Mouse (Mus musculus): ENCODE data around the gene Mageb3. TPM values are rescaled to one million over a fixed set of nuclear protein-coding genes. Genes with fewer than 3 reads are reported as not detected.
"Not testable (repeated sequence)": the region's sequence is repeated elsewhere in the genome, so short reads cannot be mapped to it uniquely, and the experiment has no call there.

The Mageb3 gene
- 0.17 TPM in 2 replicates for polyA plus RNA-seq (2015; fragmentation: Nextera tagmentation; extraction: Ambion mirVana)

DNA sequence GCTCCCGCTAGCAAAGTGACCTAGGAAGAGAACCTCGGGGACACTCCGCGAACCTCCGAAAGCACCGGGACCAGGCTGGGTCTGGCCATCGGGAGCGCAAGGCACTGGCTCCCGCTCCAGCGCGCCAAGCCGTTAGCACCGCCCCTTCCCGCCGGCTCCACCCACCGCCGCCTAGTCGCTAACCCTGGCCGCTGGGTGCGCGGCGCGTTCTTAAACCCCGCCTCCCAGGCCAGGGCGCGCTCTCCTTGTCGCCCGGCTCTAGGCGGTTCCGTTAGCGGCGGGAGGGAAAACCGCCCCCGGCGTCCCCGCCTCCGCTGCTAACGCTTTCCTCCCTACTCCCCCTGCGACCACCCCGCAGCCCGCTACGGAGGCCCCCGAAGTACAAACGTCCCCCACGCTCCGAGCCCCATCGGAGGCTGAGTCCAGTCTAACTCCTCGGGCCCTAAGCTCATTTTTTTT is at the start of gene Mageb3, which contains the start of gene Ctdspl2:
Gene Mageb3 (minus strand): TSS at position 328 of the 459 bp plus-strand sequence.
Gene Ctdspl2 (plus strand): TSS at position 237 of the 459 bp plus-strand sequence.
- Histone ChIP-seq H3K4me3 (replicated peaks; ENCODE audit: low read depth, low read length) (peak within 1 kb of the TSS; percentile 88), H3K9me3 (replicated peaks; ENCODE audit: low read length) (no peaks in the 10 kb centered on the region), H3K27me3 (ENCODE audit: insufficient read depth, low read length) (no peaks in the 10 kb centered on the region), H3K9ac (ENCODE audit: low read depth, low read length) (peak within 1 kb of the TSS; percentile 92), H3K36me3 (ENCODE audit: insufficient read depth, low read length) (0 out of 2 replicates have a peak, but pooled peaks cover 3% of the 10 kb centered on the region), H3K4me2 (ENCODE audit: low read length) (peak within 1 kb of the TSS; percentile 54), H3K27ac (peak within 1 kb of the TSS; percentile 98), H3K4me1 (replicated peaks; ENCODE audit: insufficient read depth, low read length) (0 out of 2 replicates have a peak, but pooled peaks cover 7% of the 10 kb centered on the region)
- peak; percentile 97 for ATAC-seq (replicated peaks; ENCODE audit: low FRiP score, low read depth)
- peak; percentile 99 for DNase-seq (ENCODE audit: low spot score)
- 2% methylated on average over 42 of the region's 48 CpGs for WGBS
- TF ChIP-seq CTCF (IDR thresholded peaks at IDR 0.05; ENCODE audit: low read depth), result peak; percentile 27

DNA sequence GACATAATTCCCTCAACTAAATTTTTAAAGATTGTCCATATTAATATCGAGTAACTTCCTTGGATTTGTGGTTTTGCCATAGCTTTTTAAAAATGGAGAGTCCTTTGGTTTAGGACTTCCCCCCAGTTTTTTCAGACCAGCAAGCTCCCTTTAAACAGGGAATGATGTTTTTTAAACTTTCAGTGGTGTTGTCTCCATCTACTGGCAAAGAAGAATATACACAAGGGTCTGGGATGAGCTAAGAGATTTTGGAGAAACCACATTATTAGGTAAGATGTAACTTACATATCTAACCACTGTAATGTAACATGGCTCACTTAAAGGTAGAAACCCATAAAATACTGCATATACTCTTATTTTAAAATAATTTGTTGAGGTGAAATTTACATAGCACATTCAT is 39.8 kb upstream of the Mageb3 start:
- Histone ChIP-seq H3K4me3 (replicated peaks; ENCODE audit: low read depth, low read length) (no peak overlapping the region), H3K9me3 (replicated peaks; ENCODE audit: low read length) (no peaks in the 10 kb centered on the region), H3K4me1 (replicated peaks; ENCODE audit: insufficient read depth, low read length) (no peaks in the 10 kb centered on the region), H3K9ac (ENCODE audit: low read depth, low read length) (no peak overlapping the region), H3K4me2 (ENCODE audit: low read length) (no peak overlapping the region), H3K36me3 (ENCODE audit: insufficient read depth, low read length) (peaks cover 10% of the 10 kb centered on the region; the same call in 1 of the 2 replicates), H3K27ac (no peak overlapping the region), H3K27me3 (ENCODE audit: insufficient read depth, low read length) (no peaks in the 10 kb centered on the region)
- WGBS, result 91% methylated on average over 1 of the region's 1 CpGs
- DNase-seq (ENCODE audit: low spot score), result peak; percentile 57
- TF ChIP-seq CTCF (IDR thresholded peaks at IDR 0.05; ENCODE audit: low read depth), result peak; percentile 63
- no peak for ATAC-seq (replicated peaks; ENCODE audit: low FRiP score, low read depth)

DNA sequence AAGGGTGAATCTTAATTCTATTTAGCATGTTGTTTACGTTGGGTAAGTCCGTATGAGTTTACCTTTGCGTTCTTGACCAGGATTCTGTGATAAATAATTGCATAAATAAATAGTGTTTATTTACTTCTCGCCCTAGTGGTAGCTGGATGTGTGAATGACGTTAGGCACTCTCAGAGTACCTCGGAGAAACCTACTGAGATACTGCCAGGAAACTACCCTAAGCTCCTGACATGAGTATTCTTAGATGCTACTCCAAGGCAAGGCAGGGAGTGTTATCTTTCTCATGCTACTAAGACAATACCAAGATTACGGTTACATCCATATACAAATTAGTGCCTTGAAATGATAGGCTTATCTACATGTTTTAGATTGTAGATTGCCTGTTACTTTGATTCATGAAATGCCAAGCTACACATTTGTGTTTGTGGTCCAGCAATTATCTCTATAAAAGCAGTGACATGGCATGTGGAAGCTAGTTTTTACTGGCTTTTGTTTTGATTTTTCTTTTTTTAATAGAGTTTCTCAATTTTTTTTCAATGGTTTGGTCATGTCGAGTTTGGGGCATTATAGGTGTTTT is 1.4 kb upstream of the Mageb3 start:
- peak overlapping the region; percentile 88 for H3K4me3 ChIP-seq (replicated peaks; ENCODE audit: low read depth, low read length)
- 0 out of 2 replicates have a peak, but pooled peaks cover 5% of the 10 kb centered on the region for H3K36me3 ChIP-seq (ENCODE audit: insufficient read depth, low read length)
- no peaks in the 10 kb centered on the region for H3K27me3 ChIP-seq (ENCODE audit: insufficient read depth, low read length)
- no peak for TF ChIP-seq CTCF (IDR thresholded peaks at IDR 0.05; ENCODE audit: low read depth)
- DNase-seq (ENCODE audit: low spot score) (peak; percentile 25), ATAC-seq (replicated peaks; ENCODE audit: low FRiP score, low read depth) (no peak)
- no peaks in the 10 kb centered on the region for H3K9me3 ChIP-seq (replicated peaks; ENCODE audit: low read length)
- H3K9ac ChIP-seq (ENCODE audit: low read depth, low read length), result peak overlapping the region; percentile 92
- H3K4me2 ChIP-seq (ENCODE audit: low read length), result peak overlapping the region; percentile 54
- peak overlapping the region; percentile 98 for H3K27ac ChIP-seq
- 0 out of 2 replicates have a peak, but pooled peaks cover 7% of the 10 kb centered on the region for H3K4me1 ChIP-seq (replicated peaks; ENCODE audit: insufficient read depth, low read length)
- WGBS, result 3% methylated on average over 8 of the region's 8 CpGs

DNA sequence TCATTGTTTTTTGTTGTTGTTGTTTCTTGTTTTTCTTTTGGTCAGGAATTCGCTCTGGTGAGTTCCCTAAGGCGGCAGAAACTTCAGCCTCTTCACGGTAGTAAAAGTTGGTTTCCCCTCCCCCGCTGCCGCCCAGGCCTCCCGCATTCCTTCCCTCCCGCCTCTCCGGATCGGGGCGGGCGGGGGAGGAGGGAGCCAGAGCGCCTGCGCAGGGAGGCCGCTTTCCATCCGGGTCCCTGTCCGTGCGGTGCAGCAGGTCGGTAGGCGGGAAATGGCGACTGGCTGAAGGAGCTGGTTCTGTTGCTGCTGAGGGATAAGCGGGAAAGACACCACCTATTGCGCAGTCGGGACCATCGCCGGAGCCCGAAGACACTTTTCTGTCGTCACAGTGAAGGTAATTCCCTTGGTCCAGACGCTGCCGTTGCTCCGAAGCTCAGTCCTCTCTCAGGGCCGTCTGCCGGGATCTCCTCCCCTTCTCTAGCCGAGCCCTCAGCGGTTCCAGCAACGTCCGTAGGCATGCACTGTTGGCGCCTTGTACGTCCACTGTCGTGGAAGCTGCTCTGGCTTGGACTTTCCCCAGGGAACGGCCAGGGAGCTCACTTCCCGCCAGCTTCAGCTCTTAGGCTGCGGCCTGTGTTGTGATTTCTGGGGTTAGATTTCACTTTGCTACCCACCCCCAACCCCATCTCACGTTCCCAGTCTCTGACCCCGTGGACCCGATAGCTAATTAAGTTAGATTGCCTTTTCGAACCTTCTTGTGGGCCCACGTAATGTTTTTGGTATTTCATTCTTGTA is 529 bp upstream of the Mageb3 start:
- Histone ChIP-seq H3K4me3 (replicated peaks; ENCODE audit: low read depth, low read length) (peak overlapping the region; percentile 88), H3K9me3 (replicated peaks; ENCODE audit: low read length) (no peaks in the 10 kb centered on the region), H3K36me3 (ENCODE audit: insufficient read depth, low read length) (0 out of 2 replicates have a peak, but pooled peaks cover 5% of the 10 kb centered on the region), H3K27ac (peak overlapping the region; percentile 98), H3K27me3 (ENCODE audit: insufficient read depth, low read length) (no peaks in the 10 kb centered on the region), H3K4me2 (ENCODE audit: low read length) (peak overlapping the region; percentile 54), H3K9ac (ENCODE audit: low read depth, low read length) (peak overlapping the region; percentile 92), H3K4me1 (replicated peaks; ENCODE audit: insufficient read depth, low read length) (0 out of 2 replicates have a peak, but pooled peaks cover 7% of the 10 kb centered on the region)
- WGBS, result under 1% methylated on average over 47 of the region's 47 CpGs
- ATAC-seq (replicated peaks; ENCODE audit: low FRiP score, low read depth) (peak; percentile 93), DNase-seq (ENCODE audit: low spot score) (peak; percentile 96)
- no peak for TF ChIP-seq CTCF (IDR thresholded peaks at IDR 0.05; ENCODE audit: low read depth)

DNA sequence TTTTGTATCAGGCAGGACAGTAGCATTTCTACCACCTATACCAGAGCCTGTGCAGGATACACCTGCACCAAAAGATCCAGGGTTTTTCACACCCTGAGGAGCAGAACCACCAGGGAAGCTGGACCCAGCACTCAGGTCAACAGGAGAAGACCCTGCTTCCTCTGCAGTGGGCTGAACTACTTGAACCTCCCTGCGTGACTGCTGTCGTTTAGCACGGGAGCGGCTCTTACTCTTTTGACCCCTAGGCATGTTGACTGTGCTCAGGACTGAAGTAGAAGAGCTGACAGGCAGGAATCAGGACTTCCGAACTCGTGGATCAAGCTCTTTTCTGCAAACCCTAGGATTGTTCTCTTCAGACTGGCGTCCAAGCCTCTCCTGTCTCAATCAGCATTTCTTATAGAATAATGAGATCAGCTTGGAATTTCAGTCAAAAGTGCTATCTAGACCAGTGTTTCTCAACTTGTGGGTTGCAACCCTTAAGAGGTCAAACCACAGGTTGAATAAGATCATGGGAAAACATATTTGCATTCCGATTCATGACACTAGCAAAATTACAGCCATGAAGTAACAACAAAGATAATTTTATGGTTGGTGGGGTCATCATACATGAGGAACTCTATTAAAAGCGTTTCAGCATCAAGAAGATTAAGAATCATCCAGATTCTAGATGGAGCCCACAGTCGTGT is 778 bp downstream of the Mageb3 start:
- 9% methylated on average over 10 of the region's 10 CpGs for WGBS
- peak; percentile 7 for DNase-seq (ENCODE audit: low spot score)
- TF ChIP-seq CTCF (IDR thresholded peaks at IDR 0.05; ENCODE audit: low read depth), result no peak

DNA sequence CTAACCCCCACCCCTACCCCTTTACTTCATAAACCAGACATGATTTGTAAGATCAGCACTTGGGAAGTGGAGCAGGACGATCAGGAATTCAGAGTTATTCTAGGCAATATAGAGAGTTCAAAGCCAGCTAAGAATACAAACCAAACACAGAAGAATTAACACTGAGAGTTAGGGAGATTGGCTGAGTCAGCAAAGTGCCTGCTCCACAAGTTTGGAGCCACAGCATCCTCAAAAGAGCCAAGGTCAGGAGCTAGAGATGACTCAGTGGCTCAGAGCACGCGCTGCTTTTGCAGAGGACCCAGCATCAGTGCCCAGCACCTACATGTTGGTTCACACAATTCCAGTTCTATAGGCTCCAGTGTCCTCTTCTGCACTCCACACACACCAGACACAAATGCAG is 12.5 kb downstream of the Mageb3 start:
- Histone ChIP-seq H3K27ac (no peak overlapping the region), H3K9ac (ENCODE audit: low read depth, low read length) (no peak overlapping the region), H3K27me3 (ENCODE audit: insufficient read depth, low read length) (no peaks in the 10 kb centered on the region), H3K4me3 (replicated peaks; ENCODE audit: low read depth, low read length) (no peak overlapping the region), H3K4me2 (ENCODE audit: low read length) (no peak overlapping the region), H3K36me3 (ENCODE audit: insufficient read depth, low read length) (no peaks in the 10 kb centered on the region), H3K9me3 (replicated peaks; ENCODE audit: low read length) (no peaks in the 10 kb centered on the region), H3K4me1 (replicated peaks; ENCODE audit: insufficient read depth, low read length) (no peaks in the 10 kb centered on the region)
- WGBS, result 77% methylated on average over 3 of the region's 3 CpGs
- no peak for DNase-seq (ENCODE audit: low spot score)
- ATAC-seq (replicated peaks; ENCODE audit: low FRiP score, low read depth), result no peak
- TF ChIP-seq CTCF (IDR thresholded peaks at IDR 0.05; ENCODE audit: low read depth), result no peak

More for the DNA sequence above, 778 bp downstream of the Mageb3 start:
- no peaks in the 10 kb centered on the region for H3K36me3 ChIP-seq (ENCODE audit: insufficient read depth, low read length)
- no peak for ATAC-seq (replicated peaks; ENCODE audit: low FRiP score, low read depth)
- H3K4me2 ChIP-seq (ENCODE audit: low read length), result peak overlapping the region; percentile 54
- 0 out of 2 replicates have a peak, but pooled peaks cover 7% of the 10 kb centered on the region for H3K4me1 ChIP-seq (replicated peaks; ENCODE audit: insufficient read depth, low read length)
- H3K27me3 ChIP-seq (ENCODE audit: insufficient read depth, low read length), result no peaks in the 10 kb centered on the region
- H3K4me3 ChIP-seq (replicated peaks; ENCODE audit: low read depth, low read length), result peak overlapping the region; percentile 88
- H3K27ac ChIP-seq, result peak overlapping the region; percentile 98
- H3K9ac ChIP-seq (ENCODE audit: low read depth, low read length), result peak overlapping the region; percentile 92
- H3K9me3 ChIP-seq (replicated peaks; ENCODE audit: low read length), result no peaks in the 10 kb centered on the region

DNA sequence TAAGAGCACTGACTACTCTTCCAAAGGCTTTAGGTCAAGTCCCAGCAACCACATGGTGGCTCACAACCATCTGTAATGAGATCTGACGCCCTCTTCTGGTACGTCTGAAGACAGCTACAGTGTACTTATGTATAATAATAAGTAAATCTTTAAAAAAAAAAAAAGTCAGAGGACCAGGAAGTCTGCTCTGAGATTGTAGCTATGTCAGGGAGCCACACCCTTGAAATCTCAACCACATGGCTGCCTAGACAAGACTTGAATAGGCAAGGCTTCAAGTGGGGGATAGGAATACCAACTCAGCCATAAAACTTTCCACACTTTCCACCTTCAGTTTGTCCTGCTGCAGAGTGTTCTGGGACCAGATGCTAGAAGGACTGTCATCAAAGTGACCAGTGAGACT is 18.3 kb downstream of the Mageb3 start:
- H3K27me3 ChIP-seq (ENCODE audit: insufficient read depth, low read length); H3K4me1 ChIP-seq (replicated peaks; ENCODE audit: insufficient read depth, low read length); H3K9ac ChIP-seq (ENCODE audit: low read depth, low read length); H3K36me3 ChIP-seq (ENCODE audit: insufficient read depth, low read length); H3K4me3 ChIP-seq (replicated peaks; ENCODE audit: low read depth, low read length); DNase-seq (ENCODE audit: low spot score); H3K27ac ChIP-seq; H3K4me2 ChIP-seq (ENCODE audit: low read length); H3K9me3 ChIP-seq (replicated peaks; ENCODE audit: low read length); ATAC-seq (replicated peaks; ENCODE audit: low FRiP score, low read depth): not testable (repeated sequence)
- 88% methylated on average over 2 of the region's 2 CpGs for WGBS

Data from kidney, postnatal 0 days (tissue).